Mouse (Mus musculus): ENCODE measurements around the gene Mrps9. TPM values are rescaled to one million over a fixed set of nuclear protein-coding genes. Genes with fewer than 3 reads are reported as not detected.

Mrps9 gene
- 32.9 and 38.0 TPM in 2 replicates for polyA plus RNA-seq (2015; fragmentation: Nextera tagmentation; extraction: Ambion mirVana)

GRCm38 (mm10) chr1:42850663-42851397 is at the start of gene Mrps9:
TSS of gene Mrps9 (plus strand) at chr1:42851233.

GRCm38 (mm10) chr1:42952734-42953481 is 101.9 kb downstream of the Mrps9 start, which contains the start of gene Gpr45:
TSS of gene Gpr45 (plus strand) at chr1:42952872.

Other genes with a start within 250 kb of the Mrps9 start
- 8.3 and 8.5 TPM in 2 replicates for gene Pou3f3, start 155.5 kb upstream of the Mrps9 start, polyA plus RNA-seq (2015; fragmentation: Nextera tagmentation; extraction: Ambion mirVana)
- gene Gpr45, start 101.6 kb downstream of the Mrps9 start, polyA plus RNA-seq (2015; fragmentation: Nextera tagmentation; extraction: Ambion mirVana) = 10.4 TPM in 2 replicates
- 10.2 and 12.2 TPM in 2 replicates for gene Tgfbrap1, start 247.4 kb downstream of the Mrps9 start, polyA plus RNA-seq (2015; fragmentation: Nextera tagmentation; extraction: Ambion mirVana)
- gene AI597479, start 247.5 kb downstream of the Mrps9 start, polyA plus RNA-seq (2015; fragmentation: Nextera tagmentation; extraction: Ambion mirVana) = 23.4 and 25.1 TPM in 2 replicates